10 mouse cellular contexts compared by ENCODE assay signal in the genomic region with DNA sequence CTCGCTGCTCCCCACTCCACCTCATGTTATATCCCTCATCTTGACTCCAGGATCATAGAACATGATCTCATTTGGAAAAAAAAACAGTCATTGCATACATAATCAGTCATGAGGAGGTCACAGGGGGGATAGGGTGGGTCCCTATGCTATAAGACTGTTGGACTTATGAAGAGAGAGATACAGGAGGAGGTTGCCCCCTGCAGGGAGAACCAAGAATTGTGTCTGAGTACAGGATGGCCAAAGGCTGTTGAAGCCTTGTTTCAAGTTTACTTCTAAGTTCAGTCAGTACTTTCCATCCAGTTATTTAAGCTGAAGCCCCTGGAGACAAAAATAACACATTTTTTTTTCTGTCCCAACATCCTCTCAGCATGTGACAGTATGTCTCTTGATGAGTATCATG.
DNase-seq lines count a peak whose midpoint lies in the region; ATAC-seq and TF ChIP-seq lines count a peak whose summit lies in the region.
"Had no signal": no experiment of that assay in that cellular context is flagged by ENCODE, and none has a peak within 500 bp of the region (broad histone marks: within the 10 kb centered on the region; RNA-seq: fewer than 3 reads in every experiment).

No protein-coding gene starts in this region.

- peak; percentile 33 for DNase-seq in gastrocnemius, adult 2 months
- DNase-seq in gastrocnemius, postnatal 25 days: no peak
- DNase-seq in urinary bladder, postnatal 14 days (ENCODE audit: low spot score): peak; percentile 55
- DNase-seq in urinary bladder, adult 2 months (ENCODE audit: low spot score): no peak
- peak; percentile 5 for DNase-seq in fibroblast of lung, adult 2 months (ENCODE audit: low read depth)
- peak; percentile 39 to 62 for DNase-seq in layer of hippocampus, adult 2 months (ENCODE audit: low spot score in 2 of 2)
- DNase-seq in T-cell, adult 2 months (ENCODE audit: low spot score): no peak

- H3K4me3 ChIP-seq in gastrocnemius, adult 2 months: no peak overlapping the region
- no peak overlapping the region for H3K4me3 ChIP-seq in layer of hippocampus, adult 2 months
- H3K4me3 ChIP-seq: hindbrain, embryonic 15.5 days; myocyte had no signal

- TF ChIP-seq CTCF in gastrocnemius, adult 2 months (IDR thresholded peaks at IDR 0.05): peak; percentile 70
- peak; percentile 89 for TF ChIP-seq CTCF in layer of hippocampus, adult 2 months (conservative IDR thresholded peaks at IDR 0.05)

- intact Hi-C loops in gastrocnemius, adult 2 months (cut with DNase I): loop anchor here (5.0 kb wide), 2 partner anchors 61 to 144 kb away; a partner anchor contains a TSS

- ATAC-seq in megakaryocyte-erythroid progenitor cell, adult 5-6 weeks (replicated peaks; ENCODE audit: low FRiP score, low TSS enrichment, poor library complexity, severe bottlenecking): peak; percentile 78; the same call in 1 of the 2 replicates

- H3K27ac ChIP-seq in gastrocnemius, adult 2 months: no peak overlapping the region
- H3K27ac ChIP-seq in layer of hippocampus, adult 2 months: no peak overlapping the region
- H3K27ac ChIP-seq: hindbrain, embryonic 15.5 days had no signal

Comparison
In these comparisons a context has a peak if more than half of its experiments do, and no peak if none do; other contexts are left out.
1. DNase-seq: peak in gastrocnemius, adult 2 months (single experiment), urinary bladder, postnatal 14 days (single experiment), fibroblast of lung, adult 2 months (single experiment) and layer of hippocampus, adult 2 months (2 of 2); none in gastrocnemius, postnatal 25 days (single experiment), urinary bladder, adult 2 months (single experiment) and T-cell, adult 2 months (single experiment).